Mouse (Mus musculus) adrenal gland, postnatal 14 days (tissue): Measurements from ENCODE around the gene Elf1. TPM values are rescaled to one million over a fixed set of nuclear protein-coding genes. Genes with fewer than 3 reads are reported as not detected.
A peak's percentile ranks its signal among the peaks of the same experiment; 100 is the strongest.
"Not testable (repeated sequence)": the region's sequence is repeated elsewhere in the genome, so short reads cannot be mapped to it uniquely, and the experiment has no call there.

ENCODE experiments used
- DNase-seq: peaks from one replicate; pipeline ENCODE4 v3.0.0; 2021; ENCODE audit warnings: mixed read lengths
- long read RNA-seq, 2 experiments: library from polyadenylated mRNA; stranded (forward); transcript quantifications; one replicate each; pipeline ENCODE4 v2.0.0; 2021
- total RNA-seq: library from RNA; stranded (reverse); gene quantifications from 2 replicates; pipeline ENCODE4 v1.2.3, GENCODE M21; 2021

Elf1 gene
- 23.6 and 33.8 TPM in 2 replicates for total RNA-seq
- long read RNA-seq, experiment 1, full-length matches to known transcripts = 5 of 16 reads
- long read RNA-seq, experiment 1, partial matches to known transcripts = 7 of 16 reads
- long read RNA-seq, experiment 1, other reads (novel, unspliced or antisense) = 4 of 16 reads
- long read RNA-seq, experiment 2, full-length matches to known transcripts = 1 of 8 reads
- long read RNA-seq, experiment 2, partial matches to known transcripts = 4 of 8 reads
- long read RNA-seq, experiment 2, other reads (novel, unspliced or antisense) = 3 of 8 reads

- DNase-seq = peak; percentile 98
These were observed at the start of gene Elf1 for GRCm38 (mm10) chr14:79480624-79481338. Elf1 (plus strand) TSS chr14:79481194.

- DNase-seq = no peak
These were observed 46.9 kb upstream of the Elf1 start for GRCm38 (mm10) chr14:79434068-79434467.

- no peak for DNase-seq
These were observed 40.3 kb upstream of the Elf1 start for GRCm38 (mm10) chr14:79440655-79441054.

- DNase-seq = no peak
These were observed 39.6 kb upstream of the Elf1 start for GRCm38 (mm10) chr14:79441441-79441840.

- DNase-seq = no peak
These were observed 36.4 kb upstream of the Elf1 start for GRCm38 (mm10) chr14:79444601-79445000.

GRCm38 (mm10) chr14:79445055-79445620 lies 35.9 kb upstream of the Elf1 start:
- DNase-seq = no peak

- DNase-seq = peak; percentile 89
These were observed 29.1 kb upstream of the Elf1 start, which contains the start of gene Kbtbd6 for GRCm38 (mm10) chr14:79451681-79452590. Kbtbd6 (plus strand) TSS chr14:79451835.

GRCm38 (mm10) chr14:79452591-79452934 lies 28.4 kb upstream of the Elf1 start:
- not testable (repeated sequence) for DNase-seq

- DNase-seq = no peak
These were observed 20.6 kb upstream of the Elf1 start for GRCm38 (mm10) chr14:79460401-79460800.

- no peak for DNase-seq
These were observed 20.0 kb upstream of the Elf1 start for GRCm38 (mm10) chr14:79460988-79461387.

GRCm38 (mm10) chr14:79465623-79466022 lies 15.4 kb upstream of the Elf1 start:
- no peak for DNase-seq

- DNase-seq = peak; percentile 78
These were observed 13.4 kb upstream of the Elf1 start for GRCm38 (mm10) chr14:79467621-79468020.

GRCm38 (mm10) chr14:79473384-79473783 lies 7.6 kb upstream of the Elf1 start:
- no peak for DNase-seq

GRCm38 (mm10) chr14:79481339-79482151 lies 551 bp downstream of the Elf1 start, which contains the start of gene Wbp4:
Wbp4 (minus strand) TSS chr14:79481520.
- DNase-seq = peak; percentile 94

GRCm38 (mm10) chr14:79482251-79482661 lies 1.3 kb downstream of the Elf1 start:
- DNase-seq = peak; percentile 56

GRCm38 (mm10) chr14:79482747-79483355 lies 1.9 kb downstream of the Elf1 start:
- no peak for DNase-seq

GRCm38 (mm10) chr14:79483611-79484120 lies 2.7 kb downstream of the Elf1 start:
- no peak for DNase-seq

GRCm38 (mm10) chr14:79486617-79486992 lies 5.6 kb downstream of the Elf1 start:
- DNase-seq = peak; percentile 19

GRCm38 (mm10) chr14:79486993-79487731 lies 6.2 kb downstream of the Elf1 start:
- DNase-seq = peak; percentile 62

- DNase-seq = peak; percentile 25
These were observed 7.5 kb downstream of the Elf1 start for GRCm38 (mm10) chr14:79488531-79488930.
